Mouse (Mus musculus): ENCODE measurements around the gene Mknk2. TPM values are rescaled to one million over a fixed set of nuclear protein-coding genes. Genes with fewer than 3 reads are reported as not detected.
A peak's percentile ranks its signal among the peaks of the same experiment; 100 is the strongest.

The Mknk2 gene
- polyA plus RNA-seq, 1 experiment, result 54.6 TPM

DNA sequence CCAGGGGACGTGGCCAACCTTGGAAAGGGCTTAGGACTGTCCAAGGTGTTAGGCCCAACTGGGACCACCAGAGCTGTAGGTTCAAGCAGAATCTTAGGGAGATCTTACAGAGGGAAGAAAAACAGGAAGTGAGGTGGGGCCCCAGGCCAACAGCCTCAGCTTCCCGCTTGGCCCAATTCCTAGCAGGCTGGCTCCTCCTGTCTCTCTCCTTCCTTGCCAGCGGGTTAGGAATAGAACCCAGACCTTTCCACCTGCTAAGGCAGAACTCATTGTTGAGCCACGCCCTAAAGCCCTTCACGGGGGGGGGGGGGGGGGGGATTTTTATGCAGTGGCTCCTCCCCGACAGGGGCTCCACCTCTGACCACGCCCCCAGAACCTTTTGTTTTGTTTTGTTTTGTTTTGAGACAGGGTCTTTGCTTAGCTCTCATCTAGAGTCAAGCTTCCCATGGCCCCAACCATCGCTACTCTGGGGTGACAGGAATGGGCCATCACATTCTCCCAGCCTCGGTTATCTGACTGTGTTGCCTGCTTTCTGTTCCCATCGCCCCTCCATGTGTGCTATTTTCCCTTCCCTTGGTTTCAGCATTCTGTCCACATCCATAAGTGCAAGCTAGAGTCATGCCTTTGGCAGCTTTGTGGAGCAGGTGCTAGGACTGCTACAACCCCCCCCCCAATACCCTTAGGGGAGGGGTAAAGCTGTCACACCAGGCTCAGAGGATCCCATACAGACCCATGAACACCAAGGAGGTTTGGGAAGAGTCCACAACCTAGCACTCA lies 877 bp upstream of the Mknk2 start:
- Histone ChIP-seq H3K4me3 (ENCODE audit: low read depth, low read length) (no peak overlapping the region), H3K9ac (ENCODE audit: low read depth, poor library complexity, severe bottlenecking) (no peak overlapping the region), H3K9me3 (replicated peaks; ENCODE audit: control insufficient read depth, insufficient read depth, low read length, poor library complexity, severe bottlenecking) (no peaks in the 10 kb centered on the region), H3K27ac (ENCODE audit: insufficient read depth, low read length) (peak overlapping the region; percentile 38), H3K4me1 (ENCODE audit: control insufficient read depth, insufficient read depth, low read length) (peaks cover 5% of the 10 kb centered on the region), H3K36me3 (ENCODE audit: control insufficient read depth, insufficient read depth, low read length, poor library complexity, severe bottlenecking) (no peaks in the 10 kb centered on the region), H3K27me3 (ENCODE audit: control insufficient read depth, insufficient read depth, low read length, poor library complexity, severe bottlenecking) (no peaks in the 10 kb centered on the region)
- no peak for TF ChIP-seq EP300 (IDR thresholded peaks at IDR 0.05; ENCODE audit: insufficient read depth, low read depth, low read length)
- TF ChIP-seq POLR2A (IDR thresholded peaks at IDR 0.05; ENCODE audit: insufficient read depth, low read length), result no peak
- TF ChIP-seq CTCF (IDR thresholded peaks at IDR 0.05; ENCODE audit: low read depth, low read length), result no peak

GRCm38 (mm10) chr10:80677128-80677875 lies 610 bp downstream of the Mknk2 start:
- H3K4me1 ChIP-seq (ENCODE audit: control insufficient read depth, insufficient read depth, low read length), result peaks cover 5% of the 10 kb centered on the region
- no peak for TF ChIP-seq CTCF (IDR thresholded peaks at IDR 0.05; ENCODE audit: low read depth, low read length)
- no peak for TF ChIP-seq POLR2A (IDR thresholded peaks at IDR 0.05; ENCODE audit: insufficient read depth, low read length)
- TF ChIP-seq EP300 (IDR thresholded peaks at IDR 0.05; ENCODE audit: insufficient read depth, low read depth, low read length), result no peak

GRCm38 (mm10) chr10:80676198-80676928 lies 1.5 kb downstream of the Mknk2 start:
- H3K27me3 ChIP-seq (ENCODE audit: control insufficient read depth, insufficient read depth, low read length, poor library complexity, severe bottlenecking), result no peaks in the 10 kb centered on the region
- peak overlapping the region; percentile 94 for H3K9ac ChIP-seq (ENCODE audit: low read depth, poor library complexity, severe bottlenecking)
- peak overlapping the region; percentile 92 for H3K4me3 ChIP-seq (ENCODE audit: low read depth, low read length)
- H3K4me1 ChIP-seq (ENCODE audit: control insufficient read depth, insufficient read depth, low read length), result peaks cover 5% of the 10 kb centered on the region
- no peak for TF ChIP-seq CTCF (IDR thresholded peaks at IDR 0.05; ENCODE audit: low read depth, low read length)
- TF ChIP-seq POLR2A (IDR thresholded peaks at IDR 0.05; ENCODE audit: insufficient read depth, low read length), result peak; percentile 71
- no peaks in the 10 kb centered on the region for H3K9me3 ChIP-seq (replicated peaks; ENCODE audit: control insufficient read depth, insufficient read depth, low read length, poor library complexity, severe bottlenecking)
- peaks cover 3% of the 10 kb centered on the region; the same call in 1 of the 2 replicates for H3K36me3 ChIP-seq (ENCODE audit: control insufficient read depth, insufficient read depth, low read length, poor library complexity, severe bottlenecking)
- H3K27ac ChIP-seq (ENCODE audit: insufficient read depth, low read length), result peak overlapping the region; percentile 81

More at GRCm38 (mm10) chr10:80677128-80677875, 610 bp downstream of the Mknk2 start:
- Histone ChIP-seq H3K4me3 (ENCODE audit: low read depth, low read length) (peak overlapping the region; percentile 92), H3K36me3 (ENCODE audit: control insufficient read depth, insufficient read depth, low read length, poor library complexity, severe bottlenecking) (no peaks in the 10 kb centered on the region), H3K27me3 (ENCODE audit: control insufficient read depth, insufficient read depth, low read length, poor library complexity, severe bottlenecking) (no peaks in the 10 kb centered on the region), H3K9me3 (replicated peaks; ENCODE audit: control insufficient read depth, insufficient read depth, low read length, poor library complexity, severe bottlenecking) (no peaks in the 10 kb centered on the region), H3K27ac (ENCODE audit: insufficient read depth, low read length) (peak overlapping the region; percentile 81), H3K9ac (ENCODE audit: low read depth, poor library complexity, severe bottlenecking) (peak overlapping the region; percentile 80)

DNA sequence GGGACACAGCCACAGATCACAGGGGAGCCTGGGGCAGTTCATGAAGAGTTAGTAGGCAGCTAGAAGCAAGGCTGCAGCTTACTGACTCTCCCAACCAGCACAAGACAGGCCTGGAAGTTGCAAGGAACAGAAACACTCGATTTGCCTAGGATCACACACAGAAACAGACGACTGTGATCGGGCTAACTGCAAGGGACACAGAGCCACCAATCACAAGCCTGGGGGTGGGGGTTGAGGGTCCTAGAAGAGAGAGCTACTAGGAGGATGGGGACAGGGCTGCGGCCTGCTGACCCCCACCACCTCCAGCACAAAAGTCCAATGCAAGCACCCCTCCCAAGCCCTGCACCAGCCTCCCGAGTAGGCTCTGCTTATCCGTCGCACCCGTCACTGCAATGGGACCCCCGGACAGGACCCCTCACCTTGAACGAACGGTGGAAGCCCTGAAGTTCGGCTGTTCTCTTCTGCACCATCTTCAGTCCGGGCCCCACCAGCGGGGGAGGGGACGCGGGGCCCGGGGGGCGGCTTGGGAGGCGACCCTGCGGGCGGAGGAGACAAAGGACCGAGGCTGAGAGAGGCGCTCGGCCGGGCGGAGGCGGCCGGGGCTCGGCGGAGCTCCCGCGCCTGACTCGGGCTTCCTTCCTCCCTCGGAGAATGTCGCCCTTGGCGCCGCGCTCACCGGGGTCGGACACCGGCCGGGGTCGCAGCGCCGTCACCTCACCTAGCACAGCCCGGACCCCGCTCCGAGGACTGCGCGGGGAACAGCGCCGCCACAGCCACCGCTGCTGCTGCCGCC lies 2.3 kb downstream of the Mknk2 start:
- H3K9ac ChIP-seq (ENCODE audit: low read depth, poor library complexity, severe bottlenecking), result peak overlapping the region; percentile 94
- peak overlapping the region; percentile 92 for H3K4me3 ChIP-seq (ENCODE audit: low read depth, low read length)
- no peak overlapping the region for H3K27ac ChIP-seq (ENCODE audit: insufficient read depth, low read length)
- no peaks in the 10 kb centered on the region for H3K9me3 ChIP-seq (replicated peaks; ENCODE audit: control insufficient read depth, insufficient read depth, low read length, poor library complexity, severe bottlenecking)
- TF ChIP-seq POLR2A (IDR thresholded peaks at IDR 0.05; ENCODE audit: insufficient read depth, low read length), result no peak
- TF ChIP-seq CTCF (IDR thresholded peaks at IDR 0.05; ENCODE audit: low read depth, low read length), result no peak
- no peak for TF ChIP-seq EP300 (IDR thresholded peaks at IDR 0.05; ENCODE audit: insufficient read depth, low read depth, low read length)
- no peaks in the 10 kb centered on the region for H3K27me3 ChIP-seq (ENCODE audit: control insufficient read depth, insufficient read depth, low read length, poor library complexity, severe bottlenecking)
- H3K36me3 ChIP-seq (ENCODE audit: control insufficient read depth, insufficient read depth, low read length, poor library complexity, severe bottlenecking), result peaks cover 4% of the 10 kb centered on the region; the same call in 1 of the 2 replicates
- peaks cover 5% of the 10 kb centered on the region for H3K4me1 ChIP-seq (ENCODE audit: control insufficient read depth, insufficient read depth, low read length)

- H3K4me1 ChIP-seq (ENCODE audit: control insufficient read depth, insufficient read depth, low read length), result peaks cover 5% of the 10 kb centered on the region
- no peaks in the 10 kb centered on the region for H3K9me3 ChIP-seq (replicated peaks; ENCODE audit: control insufficient read depth, insufficient read depth, low read length, poor library complexity, severe bottlenecking)
- H3K9ac ChIP-seq (ENCODE audit: low read depth, poor library complexity, severe bottlenecking), result peak overlapping the region; percentile 94
- H3K4me3 ChIP-seq (ENCODE audit: low read depth, low read length), result peak overlapping the region; percentile 92
- H3K27ac ChIP-seq (ENCODE audit: insufficient read depth, low read length), result no peak overlapping the region
- TF ChIP-seq POLR2A (IDR thresholded peaks at IDR 0.05; ENCODE audit: insufficient read depth, low read length) (no peak), EP300 (IDR thresholded peaks at IDR 0.05; ENCODE audit: insufficient read depth, low read depth, low read length) (no peak), CTCF (IDR thresholded peaks at IDR 0.05; ENCODE audit: low read depth, low read length) (no peak)
- H3K36me3 ChIP-seq (ENCODE audit: control insufficient read depth, insufficient read depth, low read length, poor library complexity, severe bottlenecking), result peaks cover 4% of the 10 kb centered on the region; the same call in 1 of the 2 replicates
- H3K27me3 ChIP-seq (ENCODE audit: control insufficient read depth, insufficient read depth, low read length, poor library complexity, severe bottlenecking), result no peaks in the 10 kb centered on the region
Measured at GRCm38 (mm10) chr10:80674851-80675404, 3.0 kb downstream of the Mknk2 start.

All from ES-Bruce4 (cell line).